Mouse (Mus musculus): Measurements from ENCODE around the gene Olfr282. TPM values are rescaled to one million over a fixed set of nuclear protein-coding genes. Genes with fewer than 3 reads are reported as not detected.

Olfr282 gene
- polyA plus RNA-seq, 2 experiments, result not detected

DNA sequence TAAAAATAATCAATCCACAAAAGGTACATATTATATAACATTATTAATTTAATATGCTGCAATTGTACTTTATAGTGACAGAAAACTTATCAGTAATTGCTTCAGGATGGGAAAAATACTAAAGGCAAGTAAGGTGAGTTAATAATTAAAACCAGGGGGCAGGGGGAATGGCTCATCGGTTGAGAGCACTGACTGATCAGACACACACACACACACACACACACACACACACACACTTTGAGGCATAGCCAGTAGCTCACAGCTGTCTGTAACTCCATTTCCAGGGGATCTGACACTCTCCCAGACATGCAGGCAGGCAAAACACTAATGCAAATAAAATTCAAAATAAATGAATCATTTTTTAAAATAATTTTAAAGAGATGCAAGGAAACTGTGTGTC, 33.9 kb upstream of the Olfr282 start:
- H3K27ac ChIP-seq, result no peak overlapping the region
- no peak overlapping the region for H3K4me2 ChIP-seq (ENCODE audit: low read depth)

DNA sequence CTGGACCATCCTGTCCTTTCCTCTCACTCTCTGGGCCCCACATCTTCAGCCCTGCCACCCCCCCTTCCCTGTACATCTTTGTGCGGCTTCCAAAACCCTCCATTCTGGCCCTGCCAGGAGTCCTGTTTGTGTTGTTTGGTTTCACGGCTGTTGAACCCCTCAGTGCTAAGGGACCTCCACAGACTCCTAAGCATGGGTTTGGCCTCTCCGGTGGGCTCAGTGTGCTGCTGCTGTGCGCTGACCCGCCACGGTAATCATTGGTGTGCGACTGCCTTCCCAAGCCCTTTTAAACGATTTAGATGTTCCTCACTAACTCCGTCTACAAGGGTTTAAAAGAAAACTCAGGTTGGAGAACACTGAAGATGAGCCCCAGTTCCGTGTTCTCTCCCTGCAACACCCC, 28.7 kb upstream of the Olfr282 start:
- no peak for ATAC-seq (ENCODE audit: insufficient read depth)
- no peak overlapping the region for H3K4me2 ChIP-seq (ENCODE audit: low read depth)
- 71% methylated on average over 10 of the region's 10 CpGs for WGBS (ENCODE audit: insufficient replicate concordance)

More for the DNA sequence above, 33.9 kb upstream of the Olfr282 start:
- H3K9me3 ChIP-seq (ENCODE audit: control insufficient read depth, low read length), result no peaks in the 10 kb centered on the region
- ATAC-seq (ENCODE audit: insufficient read depth) (no peak), DNase-seq (ENCODE audit: low read depth in 3 of 3, low spot score in 3 of 3) (no peak)
- no peaks in the 10 kb centered on the region for H3K4me1 ChIP-seq (replicated peaks; ENCODE audit: control insufficient read depth in 2 of 2, insufficient read depth in 2 of 2, low read length in 1 of 2)
- H3K27me3 ChIP-seq (ENCODE audit: control insufficient read depth, insufficient read depth, low read length), result no peaks in the 10 kb centered on the region
- no peak for TF ChIP-seq EP300 (IDR thresholded peaks at IDR 0.05; ENCODE audit: low read depth)
- TF ChIP-seq CTCF (IDR thresholded peaks at IDR 0.05; ENCODE audit: low read depth), result no peak
- 70% methylated on average over 1 of the region's 1 CpGs for whole genome bisulfite sequencing (ENCODE audit: insufficient replicate concordance)
- H3K9ac ChIP-seq (replicated peaks), result no peak overlapping the region
- H3K36me3 ChIP-seq (replicated peaks; ENCODE audit: control insufficient read depth, insufficient read depth, low read depth), result no peaks in the 10 kb centered on the region
- H3K4me3 ChIP-seq (ENCODE audit: insufficient read depth in 1 of 2, low read depth in 2 of 2, low read length in 2 of 2), result no peak overlapping the region

GRCm38 (mm10) chr15:98408406-98409060, 22.5 kb upstream of the Olfr282 start:
- Histone ChIP-seq H3K4me2 (ENCODE audit: low read depth) (no peak overlapping the region), H3K36me3 (replicated peaks; ENCODE audit: control insufficient read depth, insufficient read depth, low read depth) (no peaks in the 10 kb centered on the region), H3K4me1 (replicated peaks; ENCODE audit: control insufficient read depth in 2 of 2, insufficient read depth in 2 of 2, low read length in 1 of 2) (no peaks in the 10 kb centered on the region), H3K9me3 (ENCODE audit: control insufficient read depth, low read length) (no peaks in the 10 kb centered on the region), H3K27me3 (ENCODE audit: control insufficient read depth, insufficient read depth, low read length) (no peaks in the 10 kb centered on the region), H3K9ac (replicated peaks) (no peak overlapping the region), H3K4me3 (ENCODE audit: insufficient read depth in 1 of 2, low read depth in 2 of 2, low read length in 2 of 2) (no peak overlapping the region), H3K27ac (no peak overlapping the region)
- no peak for TF ChIP-seq EP300 (IDR thresholded peaks at IDR 0.05; ENCODE audit: low read depth)
- TF ChIP-seq CTCF (IDR thresholded peaks at IDR 0.05; ENCODE audit: low read depth), result peak; percentile 17; the same call in 1 of the 2 replicates
- 56% methylated on average over 17 of the region's 17 CpGs for WGBS (ENCODE audit: insufficient replicate concordance)
- no peak for DNase-seq (ENCODE audit: low read depth in 3 of 3, low spot score in 3 of 3)
- no peak for ATAC-seq (ENCODE audit: insufficient read depth)

More for the DNA sequence above, 28.7 kb upstream of the Olfr282 start:
- no peaks in the 10 kb centered on the region for H3K36me3 ChIP-seq (replicated peaks; ENCODE audit: control insufficient read depth, insufficient read depth, low read depth)
- no peak overlapping the region for H3K27ac ChIP-seq
- TF ChIP-seq EP300 (IDR thresholded peaks at IDR 0.05; ENCODE audit: low read depth), result no peak
- no peaks in the 10 kb centered on the region for H3K9me3 ChIP-seq (ENCODE audit: control insufficient read depth, low read length)
- no peaks in the 10 kb centered on the region for H3K27me3 ChIP-seq (ENCODE audit: control insufficient read depth, insufficient read depth, low read length)
- no peak overlapping the region for H3K9ac ChIP-seq (replicated peaks)
- no peak for DNase-seq (ENCODE audit: low read depth in 3 of 3, low spot score in 3 of 3)
- H3K4me3 ChIP-seq (ENCODE audit: insufficient read depth in 1 of 2, low read depth in 2 of 2, low read length in 2 of 2), result no peak overlapping the region
- no peaks in the 10 kb centered on the region for H3K4me1 ChIP-seq (replicated peaks; ENCODE audit: control insufficient read depth in 2 of 2, insufficient read depth in 2 of 2, low read length in 1 of 2)

DNA sequence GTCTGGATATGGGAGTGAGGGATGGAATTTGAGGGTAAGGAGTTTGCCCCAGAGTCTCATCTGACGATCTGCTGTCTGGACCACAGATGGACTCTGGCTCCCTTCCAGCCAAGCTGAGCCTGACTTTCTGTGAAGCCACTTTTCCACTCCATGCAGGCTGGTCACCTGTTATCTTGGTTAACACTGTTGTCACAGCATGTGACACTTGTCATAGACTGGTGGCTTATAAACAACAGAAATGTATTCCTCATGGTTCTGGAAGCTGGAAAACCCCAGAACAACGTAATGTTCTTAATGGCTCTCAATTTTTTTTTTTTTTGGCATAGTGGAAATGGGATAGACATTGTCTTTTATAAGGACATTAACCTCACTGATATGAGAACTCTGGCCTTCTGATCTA, 21.4 kb upstream of the Olfr282 start:
- no peak overlapping the region for H3K27ac ChIP-seq
- no peaks in the 10 kb centered on the region for H3K36me3 ChIP-seq (replicated peaks; ENCODE audit: control insufficient read depth, insufficient read depth, low read depth)
- ATAC-seq (ENCODE audit: insufficient read depth), result no peak
- 71% methylated on average over 2 of the region's 2 CpGs for WGBS (ENCODE audit: insufficient replicate concordance)
- TF ChIP-seq CTCF (IDR thresholded peaks at IDR 0.05; ENCODE audit: low read depth) (no peak), EP300 (IDR thresholded peaks at IDR 0.05; ENCODE audit: low read depth) (no peak)
- no peaks in the 10 kb centered on the region for H3K27me3 ChIP-seq (ENCODE audit: control insufficient read depth, insufficient read depth, low read length)
- no peaks in the 10 kb centered on the region for H3K9me3 ChIP-seq (ENCODE audit: control insufficient read depth, low read length)
- H3K4me3 ChIP-seq (ENCODE audit: insufficient read depth in 1 of 2, low read depth in 2 of 2, low read length in 2 of 2), result no peak overlapping the region
- H3K4me2 ChIP-seq (ENCODE audit: low read depth), result no peak overlapping the region
- H3K9ac ChIP-seq (replicated peaks), result no peak overlapping the region
- no peak for DNase-seq (ENCODE audit: low read depth in 3 of 3, low spot score in 3 of 3)
- no peaks in the 10 kb centered on the region for H3K4me1 ChIP-seq (replicated peaks; ENCODE audit: control insufficient read depth in 2 of 2, insufficient read depth in 2 of 2, low read length in 1 of 2)

DNA sequence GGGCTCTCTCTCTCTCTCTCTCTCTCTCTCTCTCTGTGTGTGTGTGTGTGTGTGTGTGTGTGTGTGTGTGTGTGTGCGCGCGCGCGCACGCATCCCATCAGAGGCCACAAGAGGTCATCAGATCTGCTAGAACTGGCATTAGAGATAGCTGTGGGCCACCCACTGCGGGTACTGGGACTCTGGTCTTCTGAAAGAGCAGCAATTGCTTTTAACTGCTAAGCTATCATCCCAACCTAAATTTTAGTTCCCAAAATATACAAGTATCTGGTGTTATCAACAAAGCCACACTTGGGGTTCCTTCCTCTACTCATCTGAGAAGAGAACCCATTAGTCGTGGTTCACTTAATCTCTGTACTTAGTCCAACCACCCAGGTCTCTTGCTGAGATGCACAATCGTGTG, 20.8 kb upstream of the Olfr282 start:
- ATAC-seq (ENCODE audit: insufficient read depth), result no peak
- Histone ChIP-seq H3K27me3 (ENCODE audit: control insufficient read depth, insufficient read depth, low read length) (no peaks in the 10 kb centered on the region), H3K9me3 (ENCODE audit: control insufficient read depth, low read length) (no peaks in the 10 kb centered on the region), H3K27ac (no peak overlapping the region), H3K4me3 (ENCODE audit: insufficient read depth in 1 of 2, low read depth in 2 of 2, low read length in 2 of 2) (no peak overlapping the region), H3K4me1 (replicated peaks; ENCODE audit: control insufficient read depth in 2 of 2, insufficient read depth in 2 of 2, low read length in 1 of 2) (no peaks in the 10 kb centered on the region), H3K4me2 (ENCODE audit: low read depth) (no peak overlapping the region), H3K36me3 (replicated peaks; ENCODE audit: control insufficient read depth, insufficient read depth, low read depth) (no peaks in the 10 kb centered on the region), H3K9ac (replicated peaks) (no peak overlapping the region)
- no peak for DNase-seq (ENCODE audit: low read depth in 3 of 3, low spot score in 3 of 3)
- TF ChIP-seq EP300 (IDR thresholded peaks at IDR 0.05; ENCODE audit: low read depth) (no peak), CTCF (IDR thresholded peaks at IDR 0.05; ENCODE audit: low read depth) (no peak)
- WGBS (ENCODE audit: insufficient replicate concordance), result 58% methylated on average over 9 of the region's 9 CpGs

Data from liver, embryonic 14.5 days (tissue).